Mouse (Mus musculus): ENCODE data around the gene Hivep3.

Gene Hivep3

GRCm38 (mm10) chr4:119761459-119762121, 28.0 kb downstream of the Hivep3 start:
- no peak for DNase-seq (ENCODE audit: low read depth)

DNA sequence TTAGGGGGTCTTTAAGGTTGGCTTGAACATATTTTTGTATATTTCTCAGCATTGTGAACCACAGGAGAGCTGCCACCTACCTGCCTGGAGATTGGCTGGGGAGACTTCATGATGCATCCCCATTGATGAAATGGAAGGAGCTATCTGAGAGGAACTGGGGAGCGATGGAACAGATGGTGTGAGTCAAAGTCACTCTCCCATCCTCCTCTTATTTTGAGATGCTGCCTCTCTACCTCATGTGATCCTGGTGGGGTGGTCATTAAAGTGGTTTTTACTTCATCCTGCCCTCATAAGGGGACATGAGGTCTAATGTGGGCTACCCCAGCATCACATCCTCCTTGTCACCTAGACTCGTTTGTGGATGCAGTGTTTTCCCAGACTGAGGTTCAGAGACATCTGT, 28.6 kb downstream of the Hivep3 start:
- no peak for DNase-seq (ENCODE audit: low read depth)

- DNase-seq (ENCODE audit: low read depth): no peak
Measured at GRCm38 (mm10) chr4:119768046-119768445, 34.5 kb downstream of the Hivep3 start.

- DNase-seq (ENCODE audit: low read depth): no peak
Measured at GRCm38 (mm10) chr4:119775913-119776312, 42.3 kb downstream of the Hivep3 start.

DNA sequence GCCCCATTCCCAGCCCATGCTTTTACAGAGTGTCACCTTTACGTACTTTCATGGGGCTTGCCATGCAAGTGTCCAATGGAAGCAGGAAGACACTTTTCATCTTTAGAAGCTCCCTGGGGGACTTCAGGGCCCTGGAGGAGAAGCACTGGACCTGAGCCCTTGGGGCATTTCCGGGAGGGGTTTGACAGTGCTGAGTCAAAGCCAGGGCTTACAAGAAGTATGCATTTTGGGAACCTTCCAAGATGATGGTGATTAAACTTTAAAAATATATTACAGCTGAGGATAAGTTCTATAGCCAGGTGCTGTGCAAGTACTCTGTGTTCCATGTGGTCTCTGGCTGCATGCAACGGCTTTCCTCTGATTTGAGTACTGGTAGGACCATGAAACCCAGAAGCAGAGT, 43.6 kb downstream of the Hivep3 start:
- no peak for DNase-seq (ENCODE audit: low read depth)

GRCm38 (mm10) chr4:119779561-119780400, 46.2 kb downstream of the Hivep3 start:
- no peak for DNase-seq (ENCODE audit: low read depth)

GRCm38 (mm10) chr4:119780881-119781280, 47.3 kb downstream of the Hivep3 start:
- no peak for DNase-seq (ENCODE audit: low read depth)

DNA sequence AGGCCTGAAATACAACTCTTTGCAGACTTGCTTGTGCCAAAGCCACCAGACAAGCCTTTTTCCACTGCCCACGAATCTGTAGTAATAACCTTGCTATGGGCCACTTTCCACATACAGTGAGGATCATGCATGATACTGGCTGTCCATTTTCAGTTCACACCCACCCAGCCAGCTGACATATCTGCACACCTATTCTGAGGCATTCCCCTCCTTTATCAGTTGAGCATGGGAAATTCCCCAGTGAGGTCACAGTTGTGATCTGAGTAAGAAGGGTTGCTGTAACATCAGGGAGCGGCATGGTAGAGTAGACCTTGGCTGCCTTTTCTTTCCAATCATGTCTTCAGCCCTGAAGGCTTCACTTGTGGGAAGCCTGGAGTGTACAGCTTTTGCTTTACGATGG, 51.4 kb downstream of the Hivep3 start:
- DNase-seq (ENCODE audit: low read depth): peak; percentile 17

DNA sequence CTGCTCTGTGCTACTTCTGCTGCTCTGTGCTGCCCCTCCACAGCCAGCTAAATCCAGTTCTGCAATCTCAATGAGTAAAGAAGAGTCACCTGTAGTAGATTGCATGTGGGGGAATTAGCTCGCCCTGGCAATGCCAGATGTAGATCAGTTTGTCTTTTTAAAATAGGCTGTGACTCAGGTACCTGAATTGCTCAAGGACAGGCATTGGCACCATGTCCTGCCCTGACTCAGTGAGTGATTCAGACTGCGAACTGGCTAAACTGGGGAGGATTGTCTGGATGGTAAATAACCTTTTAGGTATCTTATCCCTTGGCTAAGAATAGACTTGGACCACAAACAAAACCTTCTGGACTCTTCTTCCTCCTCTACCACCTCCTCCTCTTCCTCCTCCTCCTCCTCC, 52.7 kb downstream of the Hivep3 start:
- no peak for DNase-seq (ENCODE audit: low read depth)

GRCm38 (mm10) chr4:119786721-119787120, 53.1 kb downstream of the Hivep3 start:
- no peak for DNase-seq (ENCODE audit: low read depth)

- DNase-seq (ENCODE audit: low read depth): no peak
Measured at GRCm38 (mm10) chr4:119788746-119789145, 55.2 kb downstream of the Hivep3 start.

DNA sequence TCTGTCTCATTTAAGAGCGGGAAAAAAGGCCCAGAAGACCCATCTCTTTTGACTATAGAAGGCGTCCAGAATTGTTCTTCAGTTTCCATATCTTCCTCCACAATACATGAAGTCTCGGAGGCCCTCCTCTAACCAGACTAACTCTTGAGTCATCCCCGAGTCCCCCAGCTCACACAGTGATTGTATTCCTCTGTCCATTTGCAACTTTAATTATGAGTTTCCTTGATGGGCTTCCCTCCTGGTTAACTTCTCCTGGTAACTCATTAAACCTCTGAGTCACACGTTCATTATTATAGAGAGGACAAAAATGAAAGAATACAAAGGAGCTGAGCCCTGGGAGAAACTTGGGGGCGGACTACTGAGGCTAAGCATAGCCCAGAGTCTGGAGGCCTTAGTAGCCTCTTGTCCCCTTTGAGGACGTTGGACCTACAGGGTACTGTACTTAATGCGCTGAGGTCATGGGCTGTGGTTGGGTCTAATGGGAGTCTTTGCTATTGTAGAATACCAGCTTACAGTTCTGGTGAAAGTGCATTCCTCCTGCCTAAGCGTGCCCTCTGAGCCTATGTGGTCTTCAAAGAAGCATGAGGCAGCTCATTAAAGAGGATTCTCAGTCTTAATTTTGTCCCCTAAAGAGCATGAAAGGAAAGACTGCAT, 56.0 kb downstream of the Hivep3 start:
- no peak for DNase-seq (ENCODE audit: low read depth)

- DNase-seq (ENCODE audit: low read depth): no peak
Measured at GRCm38 (mm10) chr4:119798891-119799290, 65.3 kb downstream of the Hivep3 start.

GRCm38 (mm10) chr4:119806556-119806955, 73.0 kb downstream of the Hivep3 start:
- no peak for DNase-seq (ENCODE audit: low read depth)

- no peak for DNase-seq (ENCODE audit: low read depth)
Measured at GRCm38 (mm10) chr4:119807359-119807758, 73.8 kb downstream of the Hivep3 start.

- peak; percentile 61 for DNase-seq (ENCODE audit: low read depth)
Measured at GRCm38 (mm10) chr4:119809245-119809644, 75.7 kb downstream of the Hivep3 start.

- DNase-seq (ENCODE audit: low read depth): peak; percentile 13
Measured at GRCm38 (mm10) chr4:119812775-119813174, 79.2 kb downstream of the Hivep3 start.

GRCm38 (mm10) chr4:119813500-119814184, 80.1 kb downstream of the Hivep3 start:
- no peak for DNase-seq (ENCODE audit: low read depth)

- no peak for DNase-seq (ENCODE audit: low read depth)
Measured at GRCm38 (mm10) chr4:119814185-119815132, 80.9 kb downstream of the Hivep3 start.

DNA sequence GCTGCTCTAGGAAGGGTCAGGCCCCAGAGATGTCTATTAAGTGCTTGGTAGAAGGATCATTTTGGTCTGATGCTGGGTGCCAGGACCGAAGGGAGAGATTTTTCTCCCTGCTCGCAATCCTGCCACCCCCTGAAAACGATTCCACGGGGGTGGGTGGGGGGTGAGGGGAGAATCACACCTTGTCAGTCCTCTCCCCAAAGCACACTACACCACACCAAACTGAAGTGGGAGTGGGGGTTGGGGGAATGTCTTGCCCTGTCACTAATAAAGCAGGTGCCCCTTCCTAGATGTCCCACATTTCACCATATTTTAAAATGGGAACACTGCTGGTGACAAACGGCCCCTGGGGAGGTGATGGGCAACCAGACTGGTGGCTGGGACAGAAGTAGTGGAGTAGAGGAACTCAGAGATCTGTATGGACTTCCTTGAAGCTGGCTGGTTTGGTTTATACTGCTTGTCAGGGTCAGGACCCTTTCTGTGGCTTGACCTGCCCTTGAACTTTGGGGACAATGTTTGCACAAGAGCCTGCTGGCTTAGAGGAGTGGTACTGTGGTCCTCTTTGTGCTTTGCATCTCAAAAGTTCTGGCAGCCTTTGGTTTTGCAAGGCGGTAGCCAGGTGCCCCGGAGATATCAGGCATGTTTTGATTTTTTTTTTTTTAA, 81.7 kb downstream of the Hivep3 start:
- no peak for DNase-seq (ENCODE audit: low read depth)

DNA sequence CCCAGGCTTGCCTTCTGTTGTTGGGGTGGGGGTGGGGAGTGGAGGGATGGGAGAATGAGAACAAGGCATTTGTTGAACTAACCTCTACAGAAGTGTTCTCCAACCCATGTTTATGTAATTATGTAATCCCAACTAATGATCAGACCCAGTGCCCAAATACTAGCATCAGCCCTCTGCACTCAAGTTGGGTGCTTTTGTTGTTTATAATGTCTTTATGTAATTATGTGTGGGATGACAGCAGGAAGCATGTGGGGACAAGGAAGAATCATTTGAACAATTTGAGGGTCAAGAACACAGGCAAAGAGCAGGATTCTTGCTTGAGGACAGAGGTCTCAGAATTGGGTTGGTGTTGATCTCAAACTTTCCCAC, 82.2 kb downstream of the Hivep3 start:
- no peak for DNase-seq (ENCODE audit: low read depth)
